Mouse (Mus musculus) cerebellum, adult 8-10 months (tissue): ENCODE results near the gene Zfp14.

Source experiments
- DNase-seq: peaks from one replicate; pipeline ENCODE4 v3.0.0; 2022

The Zfp14 gene

GRCm38 (mm10) chr7:30050882-30051548, at the start of gene Zfp14:
Zfp14 (minus strand) TSS chr7:30051380.
- DNase-seq: peak; percentile 91

- peak; percentile 68 for DNase-seq
Observed at GRCm38 (mm10) chr7:30099297-30099696, 48.1 kb upstream of the Zfp14 start.

GRCm38 (mm10) chr7:30095551-30096125, 44.5 kb upstream of the Zfp14 start:
- DNase-seq: no peak

DNA sequence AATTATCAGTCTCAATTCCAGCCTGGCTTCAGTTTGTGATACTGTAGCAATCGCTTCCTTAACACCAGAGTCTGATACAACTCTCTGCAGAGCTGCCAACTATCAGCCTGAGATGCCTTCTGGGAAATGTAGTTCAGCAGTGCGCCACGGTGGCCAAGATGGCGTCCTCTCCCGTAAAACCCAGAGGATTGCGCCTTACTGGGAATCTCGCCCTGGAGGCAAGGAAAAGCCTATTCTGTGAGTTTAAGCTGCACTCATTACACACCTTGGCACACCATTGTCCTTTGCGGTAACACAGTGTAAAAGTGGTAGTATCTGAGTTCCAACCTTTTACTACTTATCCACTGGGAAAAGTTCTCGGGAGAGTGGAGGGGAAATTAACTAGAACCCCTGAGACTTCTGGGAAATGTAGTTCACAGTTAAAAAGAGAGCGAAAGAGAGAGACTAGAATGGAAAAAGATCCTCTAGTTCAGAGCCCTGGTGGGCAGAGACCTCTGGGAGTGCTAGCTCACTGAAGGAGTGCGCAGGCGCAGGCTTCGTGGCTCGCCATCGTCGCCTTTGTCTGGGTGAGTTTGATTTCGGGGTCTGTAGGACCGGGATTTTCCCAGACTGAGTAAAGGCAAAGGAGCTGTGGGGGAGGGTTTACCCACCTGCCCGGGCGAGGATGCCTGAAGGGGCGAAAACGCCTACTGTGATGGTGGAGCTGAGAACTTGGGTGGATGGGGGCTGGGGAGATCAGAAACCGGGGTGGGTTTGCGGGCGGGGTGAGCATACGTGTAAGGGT, 43.7 kb upstream of the Zfp14 start, which contains the start of gene Zfp260:
Gene Zfp260, plus strand, starts transcription at position 132 of the 784 bp plus-strand sequence.
- DNase-seq: peak; percentile 85

DNA sequence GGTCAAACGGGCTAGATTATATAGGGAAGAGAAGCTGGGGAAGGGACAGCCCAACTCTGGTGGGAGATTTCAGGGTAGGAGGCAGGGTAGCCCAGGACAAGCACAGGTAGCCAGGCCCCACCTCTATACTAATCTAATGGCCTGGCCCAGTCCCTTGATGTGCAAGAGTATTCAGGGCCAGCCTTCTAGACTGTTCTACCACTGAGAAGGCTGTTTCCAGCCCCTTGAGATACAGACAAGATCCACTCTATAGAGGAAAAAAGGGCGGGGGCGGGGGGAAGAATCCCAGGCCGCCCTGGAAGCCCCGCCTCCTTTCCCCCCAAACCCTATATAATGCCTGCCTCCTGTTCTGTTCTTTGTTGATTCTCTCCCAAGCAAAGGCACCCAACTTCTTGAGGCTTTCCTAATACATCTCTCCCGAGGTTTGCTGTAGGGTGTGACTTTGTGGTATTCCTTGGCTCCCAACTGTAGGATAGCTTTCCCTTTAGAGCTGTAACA, 42.8 kb upstream of the Zfp14 start:
- no peak for DNase-seq

GRCm38 (mm10) chr7:30092666-30093065, 41.5 kb upstream of the Zfp14 start:
- no peak for DNase-seq

- DNase-seq: no peak
Observed at GRCm38 (mm10) chr7:30090970-30091585, 39.9 kb upstream of the Zfp14 start.

GRCm38 (mm10) chr7:30090092-30090969, 39.2 kb upstream of the Zfp14 start, which contains the start of the genes Gm26920 and Zfp566:
Gm26920 (minus strand) TSS chr7:30090410.
Zfp566 (minus strand) TSS chr7:30090527.
- peak; percentile 96 for DNase-seq

GRCm38 (mm10) chr7:30089405-30089804, 38.2 kb upstream of the Zfp14 start:
- DNase-seq: peak; percentile 25

GRCm38 (mm10) chr7:30086524-30086923, 35.3 kb upstream of the Zfp14 start:
- no peak for DNase-seq

GRCm38 (mm10) chr7:30072146-30073028, 21.2 kb upstream of the Zfp14 start, which contains the start of gene Zfp82:
Zfp82 (minus strand) TSS chr7:30072900.
- peak; percentile 82 for DNase-seq

- DNase-seq: no peak
Observed at GRCm38 (mm10) chr7:30064622-30065021, 13.4 kb upstream of the Zfp14 start.

GRCm38 (mm10) chr7:30062478-30062877, 11.3 kb upstream of the Zfp14 start:
- DNase-seq: no peak

GRCm38 (mm10) chr7:30060341-30060740, 9.2 kb upstream of the Zfp14 start:
- DNase-seq: no peak

- DNase-seq: no peak
Observed at GRCm38 (mm10) chr7:30053591-30053990, 2.4 kb upstream of the Zfp14 start.

GRCm38 (mm10) chr7:30048126-30048525, 3.1 kb downstream of the Zfp14 start:
- DNase-seq: no peak

DNA sequence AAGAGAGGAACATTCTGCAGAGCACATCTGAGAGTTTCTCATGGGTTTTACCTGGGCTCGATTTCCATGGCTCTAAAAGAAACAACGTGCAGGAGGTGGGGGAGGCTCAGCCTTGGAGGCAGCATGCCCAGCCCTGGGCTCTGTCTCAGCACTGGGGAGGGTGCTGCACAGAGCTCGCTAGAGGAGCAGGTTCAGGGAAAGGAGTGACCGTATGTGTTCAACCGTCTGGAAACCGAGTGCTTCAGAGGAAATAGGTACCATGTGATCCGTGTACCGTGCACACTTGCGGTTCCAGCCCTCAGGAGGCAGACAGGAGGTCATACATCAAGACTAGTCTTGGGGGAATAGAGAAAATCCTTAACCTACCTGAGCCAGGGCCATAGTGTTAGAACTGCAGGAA, 6.8 kb downstream of the Zfp14 start:
- DNase-seq: no peak

- DNase-seq: no peak
Observed at GRCm38 (mm10) chr7:30034331-30034730, 16.8 kb downstream of the Zfp14 start.

DNA sequence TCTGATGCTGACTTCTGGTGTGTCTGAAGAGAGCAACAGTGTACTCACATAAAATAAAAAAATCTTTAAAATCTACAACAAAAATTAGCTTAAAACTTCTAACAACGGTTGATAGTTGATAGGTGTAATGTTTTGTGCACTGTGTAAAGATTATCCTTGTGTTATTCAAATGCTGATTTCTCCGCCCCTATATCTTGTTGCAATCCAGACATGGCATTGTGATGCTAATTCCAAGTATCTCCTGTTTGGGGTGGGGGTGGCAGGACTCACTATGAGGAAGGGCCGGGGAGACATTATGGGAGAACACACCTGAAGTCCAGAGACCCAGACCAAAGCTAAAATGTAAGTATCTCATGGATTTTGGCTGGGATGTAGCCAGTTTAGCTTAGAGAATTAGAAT, 19.8 kb downstream of the Zfp14 start:
- DNase-seq: no peak

DNA sequence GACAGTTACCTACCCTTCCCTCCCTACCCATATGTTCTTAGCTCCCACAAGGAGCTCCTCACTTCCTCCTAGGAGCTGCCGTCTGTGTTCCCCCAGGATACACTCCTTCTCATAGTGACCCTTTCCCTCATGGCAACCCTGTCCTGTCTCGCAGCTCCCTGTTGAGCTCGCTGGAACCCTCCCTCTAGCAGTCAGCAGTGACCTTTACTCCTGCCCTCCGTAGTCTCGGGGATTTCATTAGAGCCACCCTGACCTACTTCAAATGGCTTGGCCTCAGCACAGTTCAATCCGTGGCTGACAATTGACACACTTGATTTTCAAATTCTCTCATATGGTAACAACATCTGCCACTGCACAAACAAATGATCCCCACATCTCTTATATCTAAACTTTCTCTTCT, 20.5 kb downstream of the Zfp14 start:
- DNase-seq: no peak

DNA sequence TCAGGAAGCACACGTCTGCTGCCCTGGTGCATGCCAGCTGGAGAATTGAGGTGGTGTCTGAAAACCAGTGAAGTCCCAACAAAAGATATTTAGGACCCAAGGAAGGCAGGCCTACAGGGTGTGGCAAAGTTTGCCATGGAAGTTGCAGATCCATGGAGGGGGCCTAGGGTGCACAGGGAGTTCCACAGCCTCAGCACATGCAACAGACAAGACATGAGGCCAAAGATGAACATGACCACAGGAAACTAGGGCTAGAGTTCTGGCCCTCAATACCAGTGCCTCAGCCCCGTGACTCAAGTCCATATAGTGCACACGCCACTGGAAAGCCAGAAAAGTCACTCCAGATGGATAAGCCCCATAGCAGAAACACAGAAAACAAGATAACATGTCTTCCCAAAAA, 22.6 kb downstream of the Zfp14 start:
- DNase-seq: no peak
